ENCODE assay signal across 9 mouse cellular contexts in the genomic region with DNA sequence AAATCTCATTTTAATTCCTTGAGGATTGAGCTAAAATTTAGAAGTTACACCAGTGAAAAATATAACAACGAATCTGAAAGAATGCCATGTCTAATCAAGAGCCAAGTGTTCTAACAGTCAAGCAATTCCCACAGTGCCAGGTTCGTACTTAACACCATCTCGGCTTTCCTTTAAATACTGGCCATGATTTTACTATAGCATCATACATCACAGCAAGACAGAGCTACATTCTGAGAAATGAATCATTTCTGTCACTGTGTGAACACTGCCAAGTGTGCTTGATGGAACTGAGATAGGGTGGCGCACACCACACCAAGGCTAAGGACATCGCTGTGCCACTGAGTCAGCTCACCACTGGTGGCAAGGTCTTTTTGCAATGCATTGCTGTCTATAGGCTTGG.
"Had no signal": no experiment of that assay in that cellular context is flagged by ENCODE, and none has a peak within 500 bp of the region (broad histone marks: within the 10 kb centered on the region; RNA-seq: fewer than 3 reads in every experiment).

No protein-coding gene starts in this region.

- DNase-seq: kidney, postnatal 10 days; kidney, postnatal 36 days; layer of hippocampus, postnatal 36 days; liver, embryonic 13.5 days; lung, adult 2 months; thymus, adult 2 months; thymus, postnatal 14 days; thymus, postnatal 4 days had no signal

- ATAC-seq: midbrain, embryonic 15.5 days had no signal
